Mouse (Mus musculus) cortical plate, adult 2 months (tissue): Measurements from ENCODE around the gene Sdhd. TPM values are rescaled to one million over a fixed set of nuclear protein-coding genes. Genes with fewer than 3 reads are reported as not detected.
A peak's percentile ranks its signal among the peaks of the same experiment; 100 is the strongest.

Experiments used
- H3K27ac ChIP-seq: fragments of 200-500 bp; 2 replicates; pipeline ENCODE4 v1.5.1; 2012; ENCODE audit warnings: low read length, control low read depth, inconsistent platforms; ENCODE audit not compliant: insufficient read depth
- H3K4me1 ChIP-seq: fragments of 200-500 bp; 2 replicates; pipeline ENCODE4 v1.6.1; 2011; ENCODE audit warnings: low read length; ENCODE audit not compliant: control insufficient read depth, insufficient read depth
- H3K4me3 ChIP-seq: fragments of 200-500 bp; 2 replicates; pipeline ENCODE4 v1.5.1; 2011; ENCODE audit warnings: mild to moderate bottlenecking, low read length, control low read depth; ENCODE audit not compliant: insufficient read depth
- CTCF ChIP-seq: fragments of 200-500 bp; IDR thresholded peaks from 2 replicates; pipeline ENCODE4 v1.5.1; 2011; ENCODE audit warnings: mild to moderate bottlenecking, control low read depth, low read length; ENCODE audit not compliant: insufficient read depth; ENCODE audit errors: extremely low read depth
- POLR2A ChIP-seq: fragments of 200-500 bp; IDR thresholded peaks from 2 replicates; pipeline ENCODE4 v1.6.1; 2011; ENCODE audit warnings: mild to moderate bottlenecking, low read length, control low read depth; ENCODE audit not compliant: insufficient read depth; ENCODE audit errors: extremely low read depth
- polyA plus RNA-seq: library from polyadenylated mRNA; depleted of rRNA; stranded (reverse); fragments of >200 nt; gene quantifications from 2 replicates; pipeline ENCODE4 v1.2.3, GENCODE M21; 2012

Sdhd gene
- polyA plus RNA-seq, 1 experiment: 145 TPM

DNA sequence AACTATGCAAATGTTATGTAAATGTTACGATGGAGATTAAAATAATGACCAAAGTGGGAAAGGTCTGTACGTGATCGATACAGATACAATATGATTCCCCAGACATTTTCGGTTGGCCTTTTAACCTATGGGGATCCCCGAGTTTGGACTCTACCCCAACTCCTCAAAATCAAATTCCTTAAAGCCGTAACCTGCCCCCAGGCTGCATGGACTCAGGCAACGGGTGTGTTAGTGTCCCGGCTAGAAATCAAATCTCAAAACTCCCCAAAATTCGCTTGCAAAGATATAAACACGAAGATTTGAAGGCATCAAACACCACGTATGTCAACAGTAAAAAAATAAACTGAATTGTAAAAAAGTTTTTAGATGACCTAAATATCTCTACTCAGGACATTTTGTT lies 12.5 kb upstream of the Sdhd start:
- TF ChIP-seq POLR2A (no peak), CTCF (no peak)
- H3K27ac ChIP-seq: peak overlapping the region; percentile 84; the same call in 1 of the 2 replicates

DNA sequence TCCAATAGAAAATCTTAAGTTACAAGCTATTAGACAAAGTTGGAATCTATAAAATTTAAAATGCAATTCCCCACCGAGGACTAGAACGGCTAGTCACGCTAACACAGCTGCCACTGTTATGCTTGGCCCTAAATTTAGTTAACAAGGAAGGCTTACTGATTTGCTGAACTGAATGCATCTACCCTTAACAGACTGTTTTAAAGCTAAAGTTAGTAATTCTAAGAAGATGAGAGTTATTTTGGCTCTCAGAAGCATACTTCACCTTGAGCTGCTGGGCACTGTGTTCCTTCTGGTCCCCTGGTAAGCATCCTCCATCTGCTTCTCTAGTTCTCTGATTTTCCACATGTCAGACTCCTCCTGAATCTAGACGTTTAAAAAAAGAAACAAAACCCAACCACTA lies 8.5 kb upstream of the Sdhd start:
- TF ChIP-seq CTCF (no peak), POLR2A (no peak)
- H3K4me1 ChIP-seq: no peaks in the 10 kb centered on the region; the same call in 1 of the 2 replicates
- no peak overlapping the region for H3K4me3 ChIP-seq
- H3K27ac ChIP-seq: peak overlapping the region; percentile 88; the same call in 1 of the 2 replicates

More for the DNA sequence above, 12.5 kb upstream of the Sdhd start:
- H3K4me3 ChIP-seq: peak overlapping the region; percentile 100
- no peaks in the 10 kb centered on the region; the same call in 1 of the 2 replicates for H3K4me1 ChIP-seq

DNA sequence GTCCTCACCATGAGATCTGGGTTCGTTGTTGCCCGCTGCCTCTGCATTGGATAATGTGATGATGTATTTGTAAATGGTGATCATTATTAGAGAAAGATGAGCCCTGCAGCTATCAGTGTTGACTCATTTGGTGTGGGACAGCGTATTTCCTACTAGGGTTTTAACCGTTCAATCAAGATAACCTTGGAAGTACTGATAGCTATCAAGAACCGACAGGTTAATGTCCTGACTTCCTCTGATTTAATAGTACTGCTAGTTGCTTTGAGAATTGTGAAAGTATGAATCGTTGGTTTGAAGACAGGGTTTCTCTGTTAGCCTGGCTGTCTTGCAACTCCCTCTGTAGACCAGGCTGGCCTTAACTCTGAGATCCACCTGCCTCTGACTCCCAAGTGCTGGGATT lies 726 bp upstream of the Sdhd start:
- peak overlapping the region; percentile 78 for H3K4me3 ChIP-seq
- H3K27ac ChIP-seq: peak overlapping the region; percentile 40; the same call in 1 of the 2 replicates
- peaks cover 9% of the 10 kb centered on the region for H3K4me1 ChIP-seq
- no peak for TF ChIP-seq POLR2A
- no peak for TF ChIP-seq CTCF

DNA sequence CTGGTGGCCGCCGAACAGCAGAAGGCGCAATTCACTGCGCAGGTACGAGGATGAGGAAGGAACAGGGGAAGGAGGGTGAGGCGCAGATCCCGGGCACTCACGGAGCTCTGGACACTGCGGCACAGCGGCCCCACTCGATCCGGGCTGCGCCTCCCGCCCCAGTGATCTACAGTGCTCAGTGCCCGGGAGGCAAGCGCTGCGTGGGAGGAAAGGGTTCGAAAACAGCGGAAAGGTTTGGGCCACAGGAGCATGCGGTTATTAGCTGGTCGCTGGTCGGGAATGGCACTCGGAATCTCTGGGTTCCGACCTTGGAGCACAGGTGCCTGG lies 349 bp upstream of the Sdhd start:
- TF ChIP-seq CTCF (no peak), POLR2A (no peak)
- Histone ChIP-seq H3K27ac (peak overlapping the region; percentile 40), H3K4me1 (peaks cover 9% of the 10 kb centered on the region), H3K4me3 (peak overlapping the region; percentile 78)

DNA sequence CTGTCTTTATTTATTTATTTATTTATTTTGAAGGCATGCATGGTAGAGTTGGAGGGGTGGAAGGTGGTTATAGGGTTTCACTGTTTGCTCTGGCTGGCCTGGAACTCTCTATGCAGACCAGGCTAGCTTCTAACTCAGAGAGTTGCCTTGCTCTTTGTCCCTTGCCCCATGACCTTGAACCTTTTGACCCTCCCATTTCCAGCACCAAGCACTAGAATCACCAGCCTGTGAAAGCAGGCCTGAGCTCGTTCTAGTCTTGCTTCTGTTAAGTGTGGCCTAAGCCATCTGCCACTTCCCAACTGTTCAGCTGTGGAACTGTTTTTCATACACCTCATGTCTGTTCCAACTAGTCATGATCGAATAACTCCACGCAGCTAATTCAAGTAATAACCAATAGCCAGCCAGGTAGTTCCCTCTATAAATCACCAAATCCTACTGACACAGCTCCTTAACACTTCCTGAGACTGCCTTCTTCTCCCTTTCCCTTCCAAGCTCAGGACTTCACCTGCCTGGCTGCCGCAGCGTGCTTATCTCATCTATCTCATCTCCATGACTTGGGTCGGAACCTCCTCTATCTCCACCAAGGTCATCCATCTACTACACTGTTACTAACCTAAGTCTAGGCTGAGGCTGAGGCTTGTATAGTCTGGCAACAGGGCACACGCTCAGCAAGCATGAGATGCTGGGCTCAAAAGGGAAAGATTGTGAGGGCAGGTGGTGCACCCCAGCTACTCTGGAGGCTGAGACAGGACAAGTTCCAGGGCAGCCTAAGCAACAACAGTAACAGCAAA lies 1.4 kb downstream of the Sdhd start:
- Histone ChIP-seq H3K4me3 (peak overlapping the region; percentile 78), H3K27ac (no peak overlapping the region), H3K4me1 (peaks cover 9% of the 10 kb centered on the region)
- TF ChIP-seq CTCF: no peak
- TF ChIP-seq POLR2A: no peak

DNA sequence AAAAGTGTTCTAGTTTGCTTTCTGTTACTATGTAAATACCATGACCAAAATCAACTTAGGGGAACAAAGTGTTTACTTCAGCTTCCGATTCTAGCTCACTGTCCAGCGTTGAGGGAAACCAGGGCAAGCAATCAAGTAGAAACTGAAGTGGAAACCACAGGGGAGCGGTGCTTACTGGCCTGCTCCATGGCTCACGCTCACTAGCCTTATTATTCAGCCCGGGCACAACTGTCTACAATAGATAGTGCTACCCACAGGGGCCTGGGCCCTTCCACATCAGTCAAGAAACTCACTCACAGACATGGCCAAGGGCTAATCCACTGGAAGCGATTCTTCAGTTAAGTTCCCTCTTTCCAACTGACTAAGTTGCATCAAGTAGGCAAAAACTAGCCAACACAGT lies 2.1 kb downstream of the Sdhd start:
- H3K27ac ChIP-seq: no peak overlapping the region
- no peak overlapping the region for H3K4me3 ChIP-seq
- H3K4me1 ChIP-seq: peaks cover 9% of the 10 kb centered on the region
- no peak for TF ChIP-seq CTCF
- TF ChIP-seq POLR2A: no peak

DNA sequence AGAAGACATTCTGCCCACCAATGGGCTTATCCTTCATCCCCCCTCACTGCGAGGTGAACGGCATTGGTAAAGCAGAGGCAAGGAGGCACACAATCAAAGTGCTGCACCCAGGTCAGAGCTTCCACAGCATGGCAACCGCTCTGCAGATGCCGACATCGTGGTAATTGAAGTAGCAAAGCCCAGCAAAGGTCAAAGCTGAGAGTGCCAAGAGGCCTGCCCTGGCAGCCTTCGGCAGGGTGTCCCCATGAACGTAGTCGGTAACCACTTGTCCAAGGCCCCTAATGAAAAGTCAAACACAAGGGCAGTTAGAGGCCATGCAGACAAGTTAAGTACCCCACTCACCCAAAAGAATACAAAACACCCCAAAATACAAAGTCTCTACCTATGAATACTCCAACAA lies 6.6 kb downstream of the Sdhd start:
- Histone ChIP-seq H3K27ac (no peak overlapping the region), H3K4me3 (no peak overlapping the region), H3K4me1 (peaks cover under 1% of the 10 kb centered on the region)
- TF ChIP-seq POLR2A (no peak), CTCF (no peak)

DNA sequence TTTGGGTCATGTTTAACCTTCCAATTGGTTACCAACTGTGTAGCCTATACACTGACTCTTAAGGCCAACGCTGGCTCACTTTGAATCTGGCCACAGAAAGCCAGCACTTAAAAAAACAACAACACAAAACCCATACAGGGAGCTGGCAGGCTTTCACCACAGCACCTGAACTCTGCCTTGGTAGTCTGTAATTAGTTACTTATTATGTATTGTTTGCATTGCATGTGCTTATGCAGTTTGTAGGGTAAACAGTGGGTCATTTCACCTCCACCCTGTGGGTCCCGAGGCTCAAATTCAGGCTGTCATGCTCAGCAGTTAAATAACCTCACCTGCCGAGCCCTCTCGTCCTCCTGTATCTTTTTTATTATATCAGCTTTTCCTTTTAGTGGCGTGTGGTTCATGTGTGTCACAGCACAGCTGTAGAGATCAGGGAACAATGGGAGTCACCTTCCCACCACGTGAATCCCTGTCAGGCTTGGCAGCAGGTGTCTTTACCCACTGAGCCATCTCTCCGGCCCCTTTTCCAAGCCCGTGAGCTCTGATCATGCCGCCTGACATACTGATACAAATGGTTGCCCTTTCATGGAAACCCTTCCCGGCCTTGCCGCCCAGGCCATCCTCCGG lies 8.7 kb downstream of the Sdhd start:
- no peak for TF ChIP-seq POLR2A
- no peak for TF ChIP-seq CTCF
- Histone ChIP-seq H3K27ac (no peak overlapping the region), H3K4me1 (no peaks in the 10 kb centered on the region), H3K4me3 (no peak overlapping the region)

DNA sequence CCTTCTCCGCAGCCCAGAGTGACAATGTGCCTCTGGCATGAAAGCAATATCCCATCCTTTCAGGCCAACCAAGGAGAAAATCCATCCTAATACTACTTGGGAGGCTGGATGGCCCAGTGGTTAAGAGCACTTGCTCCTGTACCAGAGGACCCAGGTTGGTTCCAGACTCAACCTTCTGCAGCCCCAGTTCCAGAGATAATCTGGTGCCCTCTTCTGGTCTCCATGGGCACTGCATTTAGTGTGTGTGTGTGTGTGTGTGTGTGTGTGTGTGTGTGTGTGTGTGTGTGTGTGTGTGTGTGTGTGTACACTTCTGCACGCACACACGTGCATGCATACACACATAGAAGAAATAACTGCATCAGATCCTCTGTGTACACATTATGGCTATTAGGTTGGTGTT lies 10.1 kb downstream of the Sdhd start:
- no peak for TF ChIP-seq POLR2A
- peak; percentile 34 for TF ChIP-seq CTCF
- no peak overlapping the region for H3K27ac ChIP-seq
- H3K4me1 ChIP-seq: no peaks in the 10 kb centered on the region
- H3K4me3 ChIP-seq: no peak overlapping the region

DNA sequence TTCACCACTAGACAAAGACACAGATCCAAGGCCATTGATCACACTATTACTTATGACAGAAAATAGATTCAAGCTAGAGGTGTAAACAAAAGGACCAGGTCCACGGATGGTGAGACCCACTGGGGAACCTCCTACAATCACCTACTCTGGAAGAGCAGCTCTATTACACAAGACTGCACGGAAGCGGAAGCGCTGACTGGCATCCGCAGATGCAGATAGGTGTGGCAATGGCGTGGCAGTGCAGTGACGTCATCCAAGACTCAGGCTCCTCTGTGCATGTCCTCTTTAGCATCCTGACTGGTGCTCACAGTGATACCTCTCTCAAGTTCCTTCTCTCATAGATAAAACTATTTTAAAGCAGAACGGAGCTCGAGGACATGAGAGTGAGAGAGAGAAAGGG lies 10.7 kb downstream of the Sdhd start:
- Histone ChIP-seq H3K27ac (no peak overlapping the region), H3K4me1 (no peaks in the 10 kb centered on the region), H3K4me3 (no peak overlapping the region)
- TF ChIP-seq POLR2A: no peak
- TF ChIP-seq CTCF: no peak
